Mouse (Mus musculus) lung, postnatal 4 days (tissue): ENCODE measurements around the gene Ldhal6b.

Experiments used
- DNase-seq, 2 experiments: peaks; one replicate each; pipeline ENCODE4 v3.0.0; 2021

The Ldhal6b gene

GRCm38 (mm10) chr17:5407030-5407429 lies 11.5 kb downstream of the Ldhal6b start:
- no peak for DNase-seq

DNA sequence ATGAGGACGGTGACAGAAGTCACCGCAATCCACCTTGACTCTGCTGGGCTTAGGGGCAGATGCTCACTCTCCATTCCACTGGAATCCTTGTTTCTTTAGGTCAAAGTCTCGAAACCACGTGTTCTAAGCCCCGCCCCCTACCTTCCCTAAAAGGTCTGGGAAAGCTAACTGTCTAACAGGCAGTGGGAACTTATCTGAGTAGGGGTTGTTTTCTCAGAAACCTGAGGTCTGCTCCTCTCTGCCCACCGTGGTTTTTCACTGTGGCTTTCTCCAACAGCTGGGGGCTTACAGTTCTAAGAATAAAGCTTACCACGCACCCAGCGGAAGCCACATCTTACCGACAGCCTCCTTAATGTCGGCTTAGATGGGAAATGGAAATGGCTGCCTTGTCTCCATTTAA lies 12.0 kb downstream of the Ldhal6b start:
- DNase-seq: no peak

DNA sequence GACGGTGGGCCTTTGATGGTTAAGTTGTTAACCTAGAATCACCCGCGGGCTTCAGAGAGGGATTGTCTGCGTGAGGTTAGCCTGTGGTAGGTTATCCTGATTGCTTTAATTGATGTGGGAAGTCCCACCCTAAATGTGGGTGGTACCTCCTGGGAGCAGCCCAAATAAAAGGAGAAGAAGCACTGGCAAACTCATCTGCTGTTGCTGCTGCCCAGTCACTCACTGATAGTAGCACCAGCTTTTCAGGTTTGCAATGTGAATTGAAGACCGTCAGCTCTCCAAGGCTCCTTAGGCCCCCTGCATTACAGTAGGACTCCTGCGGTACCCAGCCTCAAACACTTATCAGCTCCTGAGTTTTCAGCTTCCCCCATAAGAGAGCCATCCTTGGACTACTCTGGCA lies 14.7 kb downstream of the Ldhal6b start:
- no peak for DNase-seq

DNA sequence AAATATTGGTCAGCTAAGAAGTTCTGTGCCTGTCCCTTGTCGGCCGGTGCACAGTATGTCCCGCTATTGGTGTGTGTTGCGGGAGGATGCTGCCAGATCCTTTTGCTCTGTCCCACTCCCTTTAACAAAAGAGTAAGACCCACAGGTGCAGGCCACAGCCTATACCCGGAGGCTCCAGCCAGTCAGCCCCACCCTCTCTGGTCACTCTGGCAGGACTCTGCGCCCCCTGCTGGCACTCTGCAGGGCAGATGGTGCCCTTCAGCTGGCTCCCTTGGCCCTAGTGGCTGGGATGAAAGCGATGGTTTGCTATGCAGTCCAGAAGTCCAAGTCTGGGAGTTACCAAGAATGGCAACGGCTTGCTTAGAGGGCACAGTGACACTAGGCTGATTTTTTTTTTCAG lies 15.9 kb downstream of the Ldhal6b start:
- peak; percentile 84 to 86 for DNase-seq

GRCm38 (mm10) chr17:5402069-5402468 lies 16.5 kb downstream of the Ldhal6b start:
- DNase-seq: peak; percentile 67 to 79

DNA sequence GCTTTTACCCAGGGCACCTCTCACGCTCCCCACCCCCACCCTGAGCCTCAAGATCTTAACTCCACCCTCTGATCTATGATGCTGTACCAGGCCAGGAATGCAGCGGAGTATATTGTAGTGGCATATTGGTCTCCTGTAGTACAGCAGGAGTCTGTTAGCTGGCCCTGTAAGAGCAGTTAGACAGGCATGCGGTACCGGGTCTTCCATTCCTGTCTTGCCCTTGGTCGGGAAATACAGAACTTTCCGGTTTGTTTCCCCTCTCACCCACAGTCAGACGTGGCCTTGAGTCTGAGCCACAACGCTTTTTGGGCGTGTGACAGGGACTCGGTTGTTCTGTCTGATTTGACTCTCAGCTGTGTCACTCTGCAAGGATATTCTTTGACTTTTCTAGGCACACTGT lies 17.3 kb downstream of the Ldhal6b start:
- no peak for DNase-seq

- no peak for DNase-seq
Measured at GRCm38 (mm10) chr17:5400435-5401090, 18.0 kb downstream of the Ldhal6b start.

- peak; percentile 84 to 89 for DNase-seq
Measured at GRCm38 (mm10) chr17:5397148-5398007, 21.2 kb downstream of the Ldhal6b start.

GRCm38 (mm10) chr17:5396213-5396612 lies 22.4 kb downstream of the Ldhal6b start:
- no peak for DNase-seq

GRCm38 (mm10) chr17:5395454-5396205 lies 22.9 kb downstream of the Ldhal6b start:
- DNase-seq: no peak

GRCm38 (mm10) chr17:5390682-5391081 lies 27.9 kb downstream of the Ldhal6b start:
- DNase-seq: no peak

- DNase-seq: no peak
Measured at GRCm38 (mm10) chr17:5388351-5388750, 30.2 kb downstream of the Ldhal6b start.

GRCm38 (mm10) chr17:5386885-5387545 lies 31.6 kb downstream of the Ldhal6b start:
- DNase-seq: no peak

DNA sequence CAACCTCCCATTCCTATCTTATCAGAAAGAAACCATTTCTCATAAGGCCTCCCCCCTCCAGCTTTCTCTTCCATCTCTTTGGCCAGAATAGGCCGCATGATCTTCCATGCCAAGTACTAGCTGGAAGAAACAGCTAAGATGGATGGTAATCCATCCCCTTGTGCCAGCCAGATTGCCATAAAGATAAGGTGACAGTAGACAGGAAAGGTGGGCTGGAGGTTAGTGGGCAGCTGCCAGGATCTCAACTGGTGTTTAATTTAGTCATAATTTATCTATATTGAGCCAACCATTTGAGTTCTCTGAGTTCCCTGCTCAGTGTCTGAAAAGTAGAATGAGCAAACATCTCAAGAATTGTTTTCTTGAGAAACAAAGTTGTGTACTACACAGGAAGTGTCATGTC lies 32.9 kb downstream of the Ldhal6b start:
- no peak for DNase-seq

DNA sequence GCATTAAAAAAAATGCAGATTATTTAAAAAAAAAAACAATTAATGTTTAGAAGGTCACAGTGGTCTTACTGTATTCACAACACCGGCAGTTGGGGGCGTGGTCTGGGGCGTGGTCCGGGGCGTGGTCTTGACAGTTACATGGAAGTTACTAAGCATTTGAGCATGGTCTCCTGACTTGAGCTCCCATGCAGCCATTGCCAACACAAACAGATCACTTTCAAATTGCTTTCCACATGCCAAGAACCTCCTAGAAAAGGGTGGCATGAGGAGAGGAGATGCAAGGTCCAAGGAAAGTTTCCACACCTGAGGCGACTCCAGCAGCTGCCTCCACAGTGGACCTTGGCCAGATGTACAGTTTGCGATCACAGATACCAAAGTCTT lies 40.6 kb downstream of the Ldhal6b start:
- peak in 1 of 2 experiments; percentile 21 for DNase-seq

GRCm38 (mm10) chr17:5377151-5377929 lies 41.2 kb downstream of the Ldhal6b start:
- DNase-seq: no peak

GRCm38 (mm10) chr17:5372951-5373350 lies 45.6 kb downstream of the Ldhal6b start:
- no peak for DNase-seq

- DNase-seq: no peak
Measured at GRCm38 (mm10) chr17:5371521-5371920, 47.0 kb downstream of the Ldhal6b start.

DNA sequence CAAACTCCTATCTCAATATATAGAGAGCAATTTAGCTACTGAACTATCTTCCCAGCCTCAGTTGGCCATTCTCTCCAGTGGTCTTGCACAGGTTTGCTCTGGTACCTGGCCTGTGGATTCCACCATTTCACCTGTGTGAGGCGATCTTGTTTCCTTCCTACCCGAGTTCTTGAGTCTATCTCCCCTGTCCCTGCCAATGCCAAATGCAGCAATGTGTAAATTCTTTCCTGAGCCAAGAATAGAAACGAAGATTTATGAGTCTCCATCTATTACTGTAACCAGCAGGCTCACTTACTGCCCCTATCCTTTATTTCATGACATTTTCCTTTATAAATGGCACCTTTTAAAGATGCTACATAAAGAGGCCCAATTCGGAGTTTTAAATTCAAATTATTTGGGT lies 47.5 kb downstream of the Ldhal6b start:
- DNase-seq: no peak
